Mouse (Mus musculus) heart, embryonic 14.5 days (tissue): ENCODE measurements around the gene 5730522E02Rik. TPM values are rescaled to one million over a fixed set of nuclear protein-coding genes. Genes with fewer than 3 reads are reported as not detected.

Experiments
- ATAC-seq: fragments of 200-750 bp; cut with Nextera tagmentation; 2 replicates; pipeline ENCODE4 v1.8.0; 2017; ENCODE audit warnings: low read depth, moderate TSS enrichment; ENCODE audit not compliant: insufficient number of reproducible peaks, insufficient read depth, low FRiP score
- H3K27ac ChIP-seq, 2 experiments: fragments of 200-500 bp in 1 of 2; fragments of 300-500 bp in 1 of 2; sonication (generic) in 1 of 2; replicated peaks in 1 of 2; 2 replicates each; pipeline ENCODE4 v1.5.1; 2012 to 2014; ENCODE audit warnings: low read depth in 2 of 2, low read length in 2 of 2, control low read depth in 1 of 2, mild to moderate bottlenecking in 1 of 2, mixed read lengths in 1 of 2; ENCODE audit not compliant: control insufficient read depth in 1 of 2, insufficient read depth in 1 of 2
- H3K27me3 ChIP-seq: fragments of 300-500 bp; sonication (generic); 2 replicates; pipeline ENCODE4 v1.6.1; 2014; ENCODE audit warnings: mild to moderate bottlenecking, low read length, control low read depth; ENCODE audit not compliant: control insufficient read depth, insufficient read depth
- H3K36me3 ChIP-seq: fragments of 300-500 bp; sonication (generic); 2 replicates; pipeline ENCODE4 v1.6.1; 2014; ENCODE audit warnings: mild to moderate bottlenecking, control low read depth, low read length, mixed read lengths; ENCODE audit not compliant: control insufficient read depth, insufficient read depth
- H3K4me1 ChIP-seq, 2 experiments: fragments of 200-500 bp in 1 of 2; fragments of 300-500 bp in 1 of 2; sonication (generic) in 1 of 2; 2 replicates each; pipeline ENCODE4 v1.6.1; 2012 to 2014; ENCODE audit warnings: low read length in 2 of 2, control low read depth in 1 of 2, mixed read lengths in 1 of 2; ENCODE audit not compliant: control insufficient read depth in 2 of 2, insufficient read depth in 2 of 2
- H3K4me2 ChIP-seq: fragments of 300-500 bp; sonication (generic); 2 replicates; pipeline ENCODE4 v1.6.1; 2014; ENCODE audit warnings: mild to moderate bottlenecking, low read length
- H3K4me3 ChIP-seq, 2 experiments: fragments of 200-500 bp in 1 of 2; fragments of 300-500 bp in 1 of 2; sonication (generic) in 1 of 2; 2 replicates each; pipeline ENCODE4 v1.5.1; 2012 to 2014; ENCODE audit warnings: low read length in 2 of 2, mild to moderate bottlenecking in 2 of 2, control low read depth in 1 of 2, low read depth in 1 of 2, moderate library complexity in 1 of 2; ENCODE audit not compliant: control insufficient read depth in 1 of 2, insufficient read depth in 1 of 2
- H3K9ac ChIP-seq: fragments of 300-500 bp; sonication (generic); 2 replicates; pipeline ENCODE4 v1.6.1; 2014; ENCODE audit warnings: mild to moderate bottlenecking, low read length
- H3K9me3 ChIP-seq: fragments of 300-500 bp; sonication (generic); 2 replicates; pipeline ENCODE4 v1.6.1; 2016; ENCODE audit warnings: low read length, control low read depth; ENCODE audit not compliant: control insufficient read depth
- WGBS: fragments of 180-500 bp; shearing (Covaris S2); extraction: QIAGEN DNeasy Blood & Tissue Kit; methylation state at CpG from one replicate; pipeline ENCODE4 v1.1.7; 2014; 5-methylcytosine and 5-hydroxymethylcytosine counted together
- polyA plus RNA-seq: library from polyadenylated mRNA; unstranded; fragments of >200 nt; fragmentation: Nextera tagmentation; extraction: Ambion mirVana; gene quantifications from 2 replicates; pipeline ENCODE4 v1.2.1, GENCODE M21; 2014

5730522E02Rik gene
- polyA plus RNA-seq, 1 experiment from 2014 or later = 0.77 TPM

GRCm38 (mm10) chr11:25770991-25771568 is 439.5 kb downstream of the 5730522E02Rik start:
- WGBS = 78% methylated on average over 3 of the region's 3 CpGs
- H3K27me3 ChIP-seq = no peaks in the 10 kb centered on the region
- no peak overlapping the region for H3K9ac ChIP-seq
- no peaks in the 10 kb centered on the region for H3K9me3 ChIP-seq
- no peak overlapping the region for H3K27ac ChIP-seq
- no peaks in the 10 kb centered on the region for H3K36me3 ChIP-seq
- no peak overlapping the region for H3K4me2 ChIP-seq
- no peaks in the 10 kb centered on the region for H3K4me1 ChIP-seq
- no peak overlapping the region for H3K4me3 ChIP-seq
- ATAC-seq = no peak

- H3K36me3 ChIP-seq = no peaks in the 10 kb centered on the region
- no peak overlapping the region for H3K27ac ChIP-seq
- H3K4me2 ChIP-seq = no peak overlapping the region
- H3K4me3 ChIP-seq = no peak overlapping the region
- no peaks in the 10 kb centered on the region for H3K4me1 ChIP-seq
- H3K27me3 ChIP-seq = no peaks in the 10 kb centered on the region
- WGBS = 57% methylated on average over 5 of the region's 5 CpGs
- no peaks in the 10 kb centered on the region for H3K9me3 ChIP-seq
- H3K9ac ChIP-seq = no peak overlapping the region
- no peak for ATAC-seq
Measured at GRCm38 (mm10) chr11:25767584-25768333, 442.8 kb downstream of the 5730522E02Rik start.

- no peaks in the 10 kb centered on the region for H3K36me3 ChIP-seq
- no peak overlapping the region for H3K4me2 ChIP-seq
- H3K27me3 ChIP-seq = no peaks in the 10 kb centered on the region
- no peak overlapping the region for H3K27ac ChIP-seq
- H3K4me3 ChIP-seq = no peak overlapping the region
- ATAC-seq = no peak
- H3K4me1 ChIP-seq = no peaks in the 10 kb centered on the region
- WGBS = 80% methylated on average over 7 of the region's 7 CpGs
- H3K9me3 ChIP-seq = no peaks in the 10 kb centered on the region
- no peak overlapping the region for H3K9ac ChIP-seq
Measured at GRCm38 (mm10) chr11:25753156-25753899, 457.2 kb downstream of the 5730522E02Rik start.

GRCm38 (mm10) chr11:25752418-25752817 is 458.1 kb downstream of the 5730522E02Rik start:
- no peak overlapping the region for H3K4me2 ChIP-seq
- 91% methylated on average over 3 of the region's 3 CpGs for WGBS
- no peaks in the 10 kb centered on the region for H3K36me3 ChIP-seq
- no peaks in the 10 kb centered on the region for H3K27me3 ChIP-seq
- no peak overlapping the region for H3K27ac ChIP-seq
- H3K9me3 ChIP-seq = no peaks in the 10 kb centered on the region
- no peak overlapping the region for H3K9ac ChIP-seq
- ATAC-seq = no peak
- H3K4me1 ChIP-seq = peaks cover 0 to 1% of the 10 kb centered on the region in 2 experiments; a peak in 1 of 4 replicates
- H3K4me3 ChIP-seq = no peak overlapping the region

GRCm38 (mm10) chr11:25747098-25747862 is 463.3 kb downstream of the 5730522E02Rik start:
- H3K9ac ChIP-seq = no peak overlapping the region
- H3K36me3 ChIP-seq = no peaks in the 10 kb centered on the region
- H3K27me3 ChIP-seq = no peaks in the 10 kb centered on the region
- WGBS = 46% methylated on average over 6 of the region's 6 CpGs
- ATAC-seq = no peak
- H3K4me1 ChIP-seq = peaks cover 0 to 4% of the 10 kb centered on the region in 2 experiments; a peak in 1 of 4 replicates
- no peak overlapping the region for H3K4me3 ChIP-seq
- no peaks in the 10 kb centered on the region for H3K9me3 ChIP-seq
- H3K27ac ChIP-seq = no peak overlapping the region
- no peak overlapping the region for H3K4me2 ChIP-seq

GRCm38 (mm10) chr11:25743664-25744063 is 466.9 kb downstream of the 5730522E02Rik start:
- H3K4me2 ChIP-seq = no peak overlapping the region
- no peaks in the 10 kb centered on the region for H3K9me3 ChIP-seq
- H3K4me3 ChIP-seq = no peak overlapping the region
- no peaks in the 10 kb centered on the region for H3K36me3 ChIP-seq
- H3K9ac ChIP-seq = no peak overlapping the region
- H3K27me3 ChIP-seq = no peaks in the 10 kb centered on the region
- H3K27ac ChIP-seq = no peak overlapping the region
- peaks cover 0 to 4% of the 10 kb centered on the region in 2 experiments; a peak in 1 of 4 replicates for H3K4me1 ChIP-seq
- 74% methylated on average over 3 of the region's 3 CpGs for WGBS
- no peak for ATAC-seq

GRCm38 (mm10) chr11:25737255-25737654 is 473.3 kb downstream of the 5730522E02Rik start:
- H3K4me3 ChIP-seq = no peak overlapping the region
- H3K9ac ChIP-seq = no peak overlapping the region
- 90% methylated on average over 5 of the region's 5 CpGs for WGBS
- ATAC-seq = no peak
- H3K9me3 ChIP-seq = no peaks in the 10 kb centered on the region
- no peaks in the 10 kb centered on the region for H3K36me3 ChIP-seq
- no peaks in the 10 kb centered on the region for H3K4me1 ChIP-seq
- no peak overlapping the region for H3K27ac ChIP-seq
- no peak overlapping the region for H3K4me2 ChIP-seq
- H3K27me3 ChIP-seq = no peaks in the 10 kb centered on the region
